Mouse (Mus musculus) right cerebral cortex, postnatal 14 days (tissue): ENCODE results near the gene St8sia6.
"Not testable (repeated sequence)": the region's sequence is repeated elsewhere in the genome, so short reads cannot be mapped to it uniquely, and the experiment has no call there.

Experiments
- DNase-seq: peaks from one replicate; pipeline ENCODE4 v3.0.0; 2022

The St8sia6 gene

DNA sequence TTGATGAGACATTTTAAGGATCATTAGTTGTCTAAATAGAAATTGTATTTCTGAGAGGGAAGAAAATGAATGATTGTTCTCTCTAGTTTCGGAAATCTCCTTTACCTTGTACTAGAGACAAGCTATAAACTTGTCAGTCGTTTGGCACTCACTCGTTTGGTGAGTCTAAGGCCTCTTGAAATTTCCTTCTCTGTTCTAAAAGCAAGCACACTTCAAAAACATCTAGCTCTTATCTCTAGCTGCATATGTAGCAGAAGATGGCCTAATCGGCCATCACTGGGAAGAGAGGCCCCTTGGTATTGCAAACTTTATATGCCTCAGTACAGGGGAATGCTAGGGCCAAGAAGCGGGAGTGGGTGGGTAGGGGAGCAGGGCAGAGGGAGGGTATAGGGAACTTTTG, 190.2 kb downstream of the St8sia6 start:
- DNase-seq, result not testable (repeated sequence)

DNA sequence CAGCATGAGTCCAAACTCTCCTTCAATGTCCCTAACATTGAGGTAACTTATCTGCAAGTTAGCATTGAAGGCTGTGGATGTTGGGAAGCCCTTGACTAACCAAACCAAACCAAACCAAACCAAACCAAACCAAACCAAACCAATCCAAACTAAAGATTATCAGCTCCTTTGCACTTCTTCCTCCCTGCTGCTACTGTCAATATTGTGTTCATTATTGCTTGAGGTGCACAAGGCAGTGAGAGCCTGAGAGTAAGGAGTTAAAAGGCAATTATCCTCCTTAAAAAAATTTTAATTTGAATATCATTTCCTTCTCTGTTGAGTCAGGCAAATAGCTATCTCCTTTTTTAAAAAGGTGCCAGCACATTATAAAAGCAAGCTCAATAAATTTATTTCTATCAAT, 190.8 kb downstream of the St8sia6 start:
- no peak for DNase-seq
